Mouse (Mus musculus): ENCODE measurements around the gene Med13l.

- TF ChIP-seq CTCF (IDR thresholded peaks at IDR 0.05; ENCODE audit: control insufficient read depth, insufficient read depth, insufficient replicate concordance, low read depth, low read length): no peak
- no peak for TF ChIP-seq POLR2A (IDR thresholded peaks at IDR 0.05; ENCODE audit: control insufficient read depth, low read depth, low read length)
Measured at GRCm38 (mm10) chr5:118809588-118809987, 249.1 kb downstream of the Med13l start.

Data from testis, adult 2 months (tissue).